Mouse (Mus musculus): Measurements from ENCODE around the gene Klhdc8b.

Klhdc8b gene

GRCm38 (mm10) chr9:108461181-108461631 lies at the start of gene Klhdc8b:
TSS of gene Klhdc8b (minus strand) at chr9:108461581.
- no peak for DNase-seq (ENCODE audit: low read depth in 2 of 2, low spot score in 2 of 2)

- no peak for DNase-seq (ENCODE audit: low read depth in 2 of 2, low spot score in 2 of 2)
These were observed 47.4 kb upstream of the Klhdc8b start for GRCm38 (mm10) chr9:108508776-108509175.

GRCm38 (mm10) chr9:108507619-108508434 lies 46.4 kb upstream of the Klhdc8b start, which contains the start of gene Qars:
TSS of gene Qars (plus strand) at chr9:108507706.
- DNase-seq (ENCODE audit: low read depth in 2 of 2, low spot score in 2 of 2): peak; percentile 82 to 88

GRCm38 (mm10) chr9:108506901-108507300 lies 45.5 kb upstream of the Klhdc8b start:
- DNase-seq (ENCODE audit: low read depth in 2 of 2, low spot score in 2 of 2): no peak

GRCm38 (mm10) chr9:108499943-108500342 lies 38.6 kb upstream of the Klhdc8b start:
- no peak for DNase-seq (ENCODE audit: low read depth in 2 of 2, low spot score in 2 of 2)

- no peak for DNase-seq (ENCODE audit: low read depth in 2 of 2, low spot score in 2 of 2)
These were observed 37.9 kb upstream of the Klhdc8b start for GRCm38 (mm10) chr9:108499231-108499630.

- DNase-seq (ENCODE audit: low read depth in 2 of 2, low spot score in 2 of 2): no peak
These were observed 33.5 kb upstream of the Klhdc8b start for GRCm38 (mm10) chr9:108494905-108495304.

- no peak for DNase-seq (ENCODE audit: low read depth in 2 of 2, low spot score in 2 of 2)
These were observed 32.9 kb upstream of the Klhdc8b start for GRCm38 (mm10) chr9:108494146-108494825.

GRCm38 (mm10) chr9:108493246-108493645 lies 31.9 kb upstream of the Klhdc8b start:
- no peak for DNase-seq (ENCODE audit: low read depth in 2 of 2, low spot score in 2 of 2)

- DNase-seq (ENCODE audit: low read depth in 2 of 2, low spot score in 2 of 2): no peak
These were observed 30.8 kb upstream of the Klhdc8b start for GRCm38 (mm10) chr9:108492043-108492750.

- no peak for DNase-seq (ENCODE audit: low read depth in 2 of 2, low spot score in 2 of 2)
These were observed 29.9 kb upstream of the Klhdc8b start for GRCm38 (mm10) chr9:108491286-108491580.

- DNase-seq (ENCODE audit: low read depth in 2 of 2, low spot score in 2 of 2): peak; percentile 89 to 91
These were observed 29.3 kb upstream of the Klhdc8b start, which contains the start of gene Usp19 for GRCm38 (mm10) chr9:108490559-108491285. TSS of gene Usp19 (plus strand) at chr9:108490602.

GRCm38 (mm10) chr9:108489702-108490558 lies 28.5 kb upstream of the Klhdc8b start:
- no peak for DNase-seq (ENCODE audit: low read depth in 2 of 2, low spot score in 2 of 2)

- no peak for DNase-seq (ENCODE audit: low read depth in 2 of 2, low spot score in 2 of 2)
These were observed 27.8 kb upstream of the Klhdc8b start for GRCm38 (mm10) chr9:108489215-108489614.

GRCm38 (mm10) chr9:108488403-108488802 lies 27.0 kb upstream of the Klhdc8b start:
- no peak for DNase-seq (ENCODE audit: low read depth in 2 of 2, low spot score in 2 of 2)

- DNase-seq (ENCODE audit: low read depth in 2 of 2, low spot score in 2 of 2): no peak
These were observed 25.7 kb upstream of the Klhdc8b start for GRCm38 (mm10) chr9:108486973-108487530.

GRCm38 (mm10) chr9:108485301-108485875 lies 24.0 kb upstream of the Klhdc8b start:
- no peak for DNase-seq (ENCODE audit: low read depth in 2 of 2, low spot score in 2 of 2)

- DNase-seq (ENCODE audit: low read depth in 2 of 2, low spot score in 2 of 2): no peak
These were observed 22.6 kb upstream of the Klhdc8b start for GRCm38 (mm10) chr9:108484021-108484420.

GRCm38 (mm10) chr9:108483051-108483790 lies 21.8 kb upstream of the Klhdc8b start:
- no peak for DNase-seq (ENCODE audit: low read depth in 2 of 2, low spot score in 2 of 2)

All from CD8-positive naive resting alpha-beta T cell, adult 2 months (primary cell).